Mouse (Mus musculus) Muller cell, postnatal 12 days (primary cell): ENCODE results near the gene Sdhc.
"Not testable (repeated sequence)": the region's sequence is repeated elsewhere in the genome, so short reads cannot be mapped to it uniquely, and the experiment has no call there.

ENCODE experiments used
- DNase-seq: peaks from one replicate; pipeline ENCODE4 v3.0.0-alpha.2; 2015; ENCODE audit errors: inconsistent ontology term

Sdhc gene

GRCm38 (mm10) chr1:171079825-171080224 is 70.6 kb downstream of the Sdhc start:
- DNase-seq: not testable (repeated sequence)

- not testable (repeated sequence) for DNase-seq
Observed at GRCm38 (mm10) chr1:171079345-171079744, 71.1 kb downstream of the Sdhc start.

- not testable (repeated sequence) for DNase-seq
Observed at GRCm38 (mm10) chr1:171078419-171078818, 72.0 kb downstream of the Sdhc start.

- DNase-seq: not testable (repeated sequence)
Observed at GRCm38 (mm10) chr1:171077955-171078354, 72.4 kb downstream of the Sdhc start.

GRCm38 (mm10) chr1:171077192-171077591 is 73.2 kb downstream of the Sdhc start:
- not testable (repeated sequence) for DNase-seq
